Mouse (Mus musculus): ENCODE measurements around the gene Gas2l2.
A peak's percentile ranks its signal among the peaks of the same experiment; 100 is the strongest.

Gene Gas2l2

GRCm38 (mm10) chr11:83429355-83429754 lies at the start of gene Gas2l2:
TSS of gene Gas2l2 (minus strand) at chr11:83429455.
- no peak for DNase-seq (ENCODE audit: low spot score in 2 of 2)

- DNase-seq (ENCODE audit: low spot score in 2 of 2) = no peak
These were observed 44.2 kb upstream of the Gas2l2 start for GRCm38 (mm10) chr11:83473235-83474016.

GRCm38 (mm10) chr11:83472324-83473234 lies 43.3 kb upstream of the Gas2l2 start, which contains the start of gene Taf15:
TSS of gene Taf15 (plus strand) at chr11:83473086.
- DNase-seq (ENCODE audit: low spot score in 2 of 2) = peak; percentile 96 to 98

GRCm38 (mm10) chr11:83471766-83472165 lies 42.5 kb upstream of the Gas2l2 start:
- no peak for DNase-seq (ENCODE audit: low spot score in 2 of 2)

GRCm38 (mm10) chr11:83468765-83469164 lies 39.5 kb upstream of the Gas2l2 start:
- no peak for DNase-seq (ENCODE audit: low spot score in 2 of 2)

GRCm38 (mm10) chr11:83467120-83467652 lies 37.9 kb upstream of the Gas2l2 start:
- peak in 1 of 2 experiments; percentile 68 for DNase-seq (ENCODE audit: low spot score in 2 of 2)

GRCm38 (mm10) chr11:83465976-83466375 lies 36.7 kb upstream of the Gas2l2 start:
- peak in 1 of 2 experiments; percentile 63 for DNase-seq (ENCODE audit: low spot score in 2 of 2)

GRCm38 (mm10) chr11:83462711-83463244 lies 33.5 kb upstream of the Gas2l2 start, which contains the start of gene Mmp28:
TSS of gene Mmp28 (minus strand) at chr11:83463071.
- peak; percentile 67 to 71 for DNase-seq (ENCODE audit: low spot score in 2 of 2)

GRCm38 (mm10) chr11:83461462-83462027 lies 32.3 kb upstream of the Gas2l2 start:
- DNase-seq (ENCODE audit: low spot score in 2 of 2) = no peak

GRCm38 (mm10) chr11:83457912-83458601 lies 28.8 kb upstream of the Gas2l2 start:
- DNase-seq (ENCODE audit: low spot score in 2 of 2) = peak in 1 of 2 experiments; percentile 41

GRCm38 (mm10) chr11:83457257-83457656 lies 28.0 kb upstream of the Gas2l2 start:
- DNase-seq (ENCODE audit: low spot score in 2 of 2) = no peak

GRCm38 (mm10) chr11:83455608-83456007 lies 26.4 kb upstream of the Gas2l2 start:
- peak; percentile 56 to 70 for DNase-seq (ENCODE audit: low spot score in 2 of 2)

- DNase-seq (ENCODE audit: low spot score in 2 of 2) = peak in 1 of 2 experiments; percentile 47
These were observed 25.3 kb upstream of the Gas2l2 start for GRCm38 (mm10) chr11:83454548-83454947.

GRCm38 (mm10) chr11:83451281-83451680 lies 22.0 kb upstream of the Gas2l2 start:
- no peak for DNase-seq (ENCODE audit: low spot score in 2 of 2)

- no peak for DNase-seq (ENCODE audit: low spot score in 2 of 2)
These were observed 21.3 kb upstream of the Gas2l2 start for GRCm38 (mm10) chr11:83450550-83450949.

- DNase-seq (ENCODE audit: low spot score in 2 of 2) = no peak
These were observed 20.0 kb upstream of the Gas2l2 start for GRCm38 (mm10) chr11:83449298-83449697.

GRCm38 (mm10) chr11:83448927-83449236 lies 19.6 kb upstream of the Gas2l2 start:
- peak in 1 of 2 experiments; percentile 48 for DNase-seq (ENCODE audit: low spot score in 2 of 2)

GRCm38 (mm10) chr11:83448021-83448926 lies 19.0 kb upstream of the Gas2l2 start:
- DNase-seq (ENCODE audit: low spot score in 2 of 2) = no peak

GRCm38 (mm10) chr11:83447612-83448011 lies 18.4 kb upstream of the Gas2l2 start:
- peak; percentile 63 to 70 for DNase-seq (ENCODE audit: low spot score in 2 of 2)

- no peak for DNase-seq (ENCODE audit: low spot score in 2 of 2)
These were observed 15.7 kb upstream of the Gas2l2 start for GRCm38 (mm10) chr11:83445001-83445400.

Measured in urinary bladder, postnatal 36 days (tissue).